Mouse (Mus musculus): Measurements from ENCODE around the gene Abraxas2.

- no peak for TF ChIP-seq EP300 (IDR thresholded peaks at IDR 0.05; ENCODE audit: low read depth in 1 of 2, low read length in 2 of 2)
- no peak for TF ChIP-seq KAT2A (conservative IDR thresholded peaks at IDR 0.05; ENCODE audit: low read depth, low read length)
- no peak for TF ChIP-seq ZMIZ1 (IDR thresholded peaks at IDR 0.05; ENCODE audit: low read depth, low read length)
- no peak for TF ChIP-seq TAL1 (IDR thresholded peaks at IDR 0.05; ENCODE audit: low read length)
- peak; percentile 16; the same call in 1 of the 2 replicates for TF ChIP-seq ZC3H11A (IDR thresholded peaks at IDR 0.05; ENCODE audit: low read depth, low read length)
- TF ChIP-seq CTCF (IDR thresholded peaks at IDR 0.05 in 2 of 3, conservative IDR thresholded peaks at IDR 0.05 in 1 of 3; ENCODE audit: control insufficient read depth in 1 of 3, insufficient read depth in 1 of 3, low read depth in 2 of 3, low read length in 3 of 3, poor library complexity in 1 of 3, severe bottlenecking in 1 of 3): peak; percentile 43 to 66 (median 60)
- TF ChIP-seq ETS1 (IDR thresholded peaks at IDR 0.05; ENCODE audit: low read depth, low read length): no peak
- 0 out of 2 replicates have a peak, but pooled peaks have one; percentile 25 for TF ChIP-seq RCOR1 (IDR thresholded peaks at IDR 0.05; ENCODE audit: low read depth, low read length)
- no peak for TF ChIP-seq USF1 (IDR thresholded peaks at IDR 0.05; ENCODE audit: low read depth, low read length)
- no peak for TF ChIP-seq POLR2A (IDR thresholded peaks at IDR 0.05; ENCODE audit: control insufficient read depth in 1 of 2, insufficient read depth in 1 of 2, low read depth in 1 of 2, low read length in 2 of 2, poor library complexity in 1 of 2)
These were observed 71.0 kb downstream of the Abraxas2 start for GRCm38 (mm10) chr7:132930055-132930454.
